Mouse (Mus musculus) hindbrain, embryonic 15.5 days (tissue): ENCODE measurements around the gene Pitpnb. TPM values are rescaled to one million over a fixed set of nuclear protein-coding genes. Genes with fewer than 3 reads are reported as not detected.
A peak's percentile ranks its signal among the peaks of the same experiment; 100 is the strongest.

Experiments
- ATAC-seq: fragments of 200-750 bp; cut with Nextera tagmentation; 2 replicates; pipeline ENCODE4 v1.8.0; 2017; ENCODE audit warnings: low read depth, moderate number of reproducible peaks, moderate TSS enrichment; ENCODE audit not compliant: low FRiP score
- H3K27ac ChIP-seq: fragments of 300-500 bp; sonication (generic); replicated peaks from 2 replicates; pipeline ENCODE4 v1.5.1; 2015; ENCODE audit warnings: mild to moderate bottlenecking, inconsistent platforms
- H3K27me3 ChIP-seq: fragments of 300-500 bp; sonication (generic); 2 replicates; pipeline ENCODE4 v1.6.1; 2015; ENCODE audit warnings: control low read depth, inconsistent platforms
- H3K36me3 ChIP-seq: fragments of 300-500 bp; sonication (generic); 2 replicates; pipeline ENCODE4 v1.6.1; 2015; ENCODE audit warnings: control low read depth, inconsistent platforms
- H3K4me1 ChIP-seq: fragments of 300-500 bp; sonication (generic); replicated peaks from 2 replicates; pipeline ENCODE4 v1.6.1; 2015; ENCODE audit warnings: control low read depth, inconsistent platforms
- H3K4me2 ChIP-seq: fragments of 300-500 bp; sonication (generic); 2 replicates; pipeline ENCODE4 v1.6.1; 2015; ENCODE audit warnings: moderate library complexity, mild to moderate bottlenecking, inconsistent platforms
- H3K4me3 ChIP-seq: fragments of 300-500 bp; sonication (generic); 2 replicates; pipeline ENCODE4 v1.5.1; 2015; ENCODE audit warnings: mild to moderate bottlenecking, inconsistent platforms
- H3K9ac ChIP-seq: fragments of 300-500 bp; sonication (generic); 2 replicates; pipeline ENCODE4 v1.6.1; 2015; ENCODE audit warnings: inconsistent platforms
- H3K9me3 ChIP-seq: fragments of 300-500 bp; sonication (generic); 2 replicates; pipeline ENCODE4 v1.6.1; 2016; ENCODE audit warnings: control low read depth, inconsistent platforms
- WGBS: fragments of 180-500 bp; shearing (Covaris S2); methylation state at CpG from one replicate; pipeline ENCODE4 v1.1.7; 2015; 5-methylcytosine and 5-hydroxymethylcytosine counted together
- polyA plus RNA-seq: library from polyadenylated mRNA; unstranded; fragments of >200 nt; fragmentation: Nextera tagmentation; extraction: Ambion mirVana; gene quantifications from 2 replicates; pipeline ENCODE4 v1.2.1, GENCODE M21; 2015

The Pitpnb gene
- polyA plus RNA-seq, 1 experiment from 2014 or later = 94.9 TPM

GRCm38 (mm10) chr5:111429726-111430125 is 99.2 kb downstream of the Pitpnb start:
- Histone ChIP-seq H3K9ac (peak overlapping the region; percentile 16; the same call in 1 of the 2 replicates), H3K27ac (0 out of 2 replicates have a peak overlapping the region, but pooled peaks have one; percentile 21), H3K4me1 (peaks cover 93% of the 10 kb centered on the region), H3K4me2 (peak overlapping the region; percentile 88), H3K27me3 (no peaks in the 10 kb centered on the region), H3K9me3 (no peaks in the 10 kb centered on the region), H3K36me3 (no peaks in the 10 kb centered on the region), H3K4me3 (peak overlapping the region; percentile 11)
- no peak for ATAC-seq
- WGBS = 23% methylated on average over 7 of the region's 7 CpGs

GRCm38 (mm10) chr5:111431007-111431730 is 100.6 kb downstream of the Pitpnb start:
- Histone ChIP-seq H3K36me3 (no peaks in the 10 kb centered on the region), H3K27ac (peak overlapping the region; percentile 54), H3K9ac (no peak overlapping the region), H3K9me3 (no peaks in the 10 kb centered on the region), H3K4me3 (no peak overlapping the region), H3K27me3 (no peaks in the 10 kb centered on the region), H3K4me2 (peak overlapping the region; percentile 88), H3K4me1 (peaks cover 94% of the 10 kb centered on the region)
- no peak for ATAC-seq
- WGBS = 43% methylated on average over 11 of the region's 11 CpGs

- ATAC-seq = no peak
- H3K4me1 ChIP-seq = peaks cover 93% of the 10 kb centered on the region
- 18% methylated on average over 5 of the region's 5 CpGs for WGBS
- H3K36me3 ChIP-seq = no peaks in the 10 kb centered on the region
- 0 out of 2 replicates have a peak overlapping the region, but pooled peaks have one; percentile 1 for H3K27ac ChIP-seq
- peak overlapping the region; percentile 1; the same call in 1 of the 2 replicates for H3K4me2 ChIP-seq
- no peaks in the 10 kb centered on the region for H3K9me3 ChIP-seq
- H3K27me3 ChIP-seq = no peaks in the 10 kb centered on the region
- H3K4me3 ChIP-seq = no peak overlapping the region
- H3K9ac ChIP-seq = no peak overlapping the region
Measured at GRCm38 (mm10) chr5:111432842-111433241, 102.3 kb downstream of the Pitpnb start.

GRCm38 (mm10) chr5:111434342-111434842 is 103.8 kb downstream of the Pitpnb start:
- H3K4me1 ChIP-seq = peaks cover 84% of the 10 kb centered on the region
- no peaks in the 10 kb centered on the region for H3K36me3 ChIP-seq
- no peak overlapping the region for H3K27ac ChIP-seq
- peak overlapping the region; percentile 8; the same call in 1 of the 2 replicates for H3K4me2 ChIP-seq
- H3K9me3 ChIP-seq = no peaks in the 10 kb centered on the region
- ATAC-seq = 0 out of 2 replicates have a peak, but pooled peaks have one; percentile 23
- no peak overlapping the region for H3K4me3 ChIP-seq
- H3K9ac ChIP-seq = no peak overlapping the region
- 18% methylated on average over 16 of the region's 16 CpGs for WGBS
- H3K27me3 ChIP-seq = no peaks in the 10 kb centered on the region

GRCm38 (mm10) chr5:111436260-111436659 is 105.7 kb downstream of the Pitpnb start:
- 79% methylated on average over 7 of the region's 7 CpGs for WGBS
- Histone ChIP-seq H3K4me1 (peaks cover 68% of the 10 kb centered on the region), H3K27me3 (no peaks in the 10 kb centered on the region), H3K9ac (no peak overlapping the region), H3K4me3 (no peak overlapping the region), H3K36me3 (no peaks in the 10 kb centered on the region), H3K9me3 (no peaks in the 10 kb centered on the region), H3K27ac (no peak overlapping the region), H3K4me2 (no peak overlapping the region)
- ATAC-seq = no peak

GRCm38 (mm10) chr5:111437205-111437604 is 106.6 kb downstream of the Pitpnb start:
- Histone ChIP-seq H3K4me1 (peaks cover 60% of the 10 kb centered on the region), H3K9me3 (no peaks in the 10 kb centered on the region), H3K27ac (no peak overlapping the region), H3K4me2 (no peak overlapping the region), H3K36me3 (no peaks in the 10 kb centered on the region), H3K27me3 (no peaks in the 10 kb centered on the region), H3K4me3 (no peak overlapping the region), H3K9ac (no peak overlapping the region)
- 59% methylated on average over 7 of the region's 7 CpGs for WGBS
- ATAC-seq = no peak

Other genes with a start within 250 kb of the Pitpnb start
- gene Mn1, start 86.6 kb downstream of the Pitpnb start, polyA plus RNA-seq = 38.7 and 40.3 TPM in 2 replicates